Mouse (Mus musculus): ENCODE results near the gene Calcoco2. TPM values are rescaled to one million over a fixed set of nuclear protein-coding genes. Genes with fewer than 3 reads are reported as not detected.

Gene Calcoco2
- polyA plus RNA-seq, 1 experiment from 2014 or later: not detected

GRCm38 (mm10) chr11:96058309-96058708, 53.5 kb downstream of the Calcoco2 start:
- Histone ChIP-seq H3K4me1 (replicated peaks; ENCODE audit: control insufficient read depth, insufficient read depth, low read length) (peaks cover 2% of the 10 kb centered on the region; the same call in 1 of the 2 replicates), H3K36me3 (ENCODE audit: control insufficient read depth, insufficient read depth, low read length) (peaks cover 39% of the 10 kb centered on the region), H3K9me3 (ENCODE audit: control insufficient read depth, low read length) (no peaks in the 10 kb centered on the region), H3K9ac (ENCODE audit: low read depth, low read length) (no peak overlapping the region), H3K4me2 (no peak overlapping the region), H3K27ac (ENCODE audit: low read depth, low read length) (no peak overlapping the region), H3K4me3 (ENCODE audit: low read depth, low read length) (no peak overlapping the region), H3K27me3 (replicated peaks; ENCODE audit: control insufficient read depth, insufficient read depth, low read length) (no peaks in the 10 kb centered on the region)
- 87% methylated on average over 4 of the region's 4 CpGs for WGBS
- no peak for DNase-seq (ENCODE audit: low spot score)
- ATAC-seq (replicated peaks; ENCODE audit: low FRiP score): no peak

GRCm38 (mm10) chr11:96050854-96051253, 60.9 kb downstream of the Calcoco2 start:
- Histone ChIP-seq H3K4me3 (ENCODE audit: low read depth, low read length) (no peak overlapping the region), H3K36me3 (ENCODE audit: control insufficient read depth, insufficient read depth, low read length) (peaks cover 47% of the 10 kb centered on the region), H3K27ac (ENCODE audit: low read depth, low read length) (no peak overlapping the region), H3K4me1 (replicated peaks; ENCODE audit: control insufficient read depth, insufficient read depth, low read length) (no peaks in the 10 kb centered on the region), H3K4me2 (no peak overlapping the region), H3K27me3 (replicated peaks; ENCODE audit: control insufficient read depth, insufficient read depth, low read length) (no peaks in the 10 kb centered on the region), H3K9me3 (ENCODE audit: control insufficient read depth, low read length) (no peaks in the 10 kb centered on the region), H3K9ac (ENCODE audit: low read depth, low read length) (no peak overlapping the region)
- ATAC-seq (replicated peaks; ENCODE audit: low FRiP score) (no peak), DNase-seq (ENCODE audit: low spot score) (no peak)
- 86% methylated on average over 3 of the region's 3 CpGs for WGBS

- Histone ChIP-seq H3K36me3 (ENCODE audit: control insufficient read depth, insufficient read depth, low read length) (peaks cover 39% of the 10 kb centered on the region), H3K9ac (ENCODE audit: low read depth, low read length) (no peak overlapping the region), H3K27me3 (replicated peaks; ENCODE audit: control insufficient read depth, insufficient read depth, low read length) (no peaks in the 10 kb centered on the region), H3K4me1 (replicated peaks; ENCODE audit: control insufficient read depth, insufficient read depth, low read length) (no peaks in the 10 kb centered on the region), H3K4me3 (ENCODE audit: low read depth, low read length) (no peak overlapping the region), H3K9me3 (ENCODE audit: control insufficient read depth, low read length) (no peaks in the 10 kb centered on the region), H3K4me2 (no peak overlapping the region), H3K27ac (ENCODE audit: low read depth, low read length) (no peak overlapping the region)
- ATAC-seq (replicated peaks; ENCODE audit: low FRiP score) (no peak), DNase-seq (ENCODE audit: low spot score) (no peak)
- 78% methylated on average over 4 of the region's 4 CpGs for WGBS
These were observed 61.8 kb downstream of the Calcoco2 start for GRCm38 (mm10) chr11:96049939-96050338.

Other genes starting within 250 kb of the Calcoco2 start
- gene B4galnt2, start 197.1 kb downstream of the Calcoco2 start, polyA plus RNA-seq (2014; fragmentation: Nextera tagmentation; extraction: Ambion mirVana): 0.34 and 0.51 TPM in 2 replicates
- gene Igf2bp1, start 106.0 kb downstream of the Calcoco2 start, polyA plus RNA-seq (2014; fragmentation: Nextera tagmentation; extraction: Ambion mirVana): 54.1 and 56.0 TPM in 2 replicates
- not detected in 2 replicates for gene Gip, start 87.4 kb downstream of the Calcoco2 start, polyA plus RNA-seq (2014; fragmentation: Nextera tagmentation; extraction: Ambion mirVana)
- gene Snf8, start 77.1 kb downstream of the Calcoco2 start, polyA plus RNA-seq (2014; fragmentation: Nextera tagmentation; extraction: Ambion mirVana): 48.8 and 50.0 TPM in 2 replicates
- gene Ube2z, start 46.6 kb downstream of the Calcoco2 start, polyA plus RNA-seq (2014; fragmentation: Nextera tagmentation; extraction: Ambion mirVana): 26.7 and 27.1 TPM in 2 replicates
- gene Atp5g1, start 36.3 kb downstream of the Calcoco2 start, polyA plus RNA-seq (2014; fragmentation: Nextera tagmentation; extraction: Ambion mirVana): 943 and 994 TPM in 2 replicates
- gene Ttll6, start 21.8 kb upstream of the Calcoco2 start, polyA plus RNA-seq (2014; fragmentation: Nextera tagmentation; extraction: Ambion mirVana): not detected in 2 replicates
- gene Hoxb13, start 82.4 kb upstream of the Calcoco2 start, polyA plus RNA-seq (2014; fragmentation: Nextera tagmentation; extraction: Ambion mirVana): not detected in 2 replicates
- 0.26 and 0.49 TPM in 2 replicates for gene Hoxb9, start 159.5 kb upstream of the Calcoco2 start, polyA plus RNA-seq (2014; fragmentation: Nextera tagmentation; extraction: Ambion mirVana)
- gene Hoxb8, start 169.9 kb upstream of the Calcoco2 start, polyA plus RNA-seq (2014; fragmentation: Nextera tagmentation; extraction: Ambion mirVana): 0.43 and 0.62 TPM in 2 replicates
- gene Hoxb7, start 174.7 kb upstream of the Calcoco2 start, polyA plus RNA-seq (2014; fragmentation: Nextera tagmentation; extraction: Ambion mirVana): 1.6 and 2.0 TPM in 2 replicates
- gene Hoxb6, start 180.5 kb upstream of the Calcoco2 start, polyA plus RNA-seq (2014; fragmentation: Nextera tagmentation; extraction: Ambion mirVana): 1.9 and 2.4 TPM in 2 replicates
- gene Hoxb5, start 191.4 kb upstream of the Calcoco2 start, polyA plus RNA-seq (2014; fragmentation: Nextera tagmentation; extraction: Ambion mirVana): 3.7 and 4.5 TPM in 2 replicates
- gene Hoxb4, start 206.3 kb upstream of the Calcoco2 start, polyA plus RNA-seq (2014; fragmentation: Nextera tagmentation; extraction: Ambion mirVana): 0.71 and 1.1 TPM in 2 replicates
- gene Hoxb3, start 211.4 kb upstream of the Calcoco2 start, polyA plus RNA-seq (2014; fragmentation: Nextera tagmentation; extraction: Ambion mirVana): 0.97 and 1.3 TPM in 2 replicates
- 11.2 and 11.3 TPM in 2 replicates for gene Hoxb2, start 238.6 kb upstream of the Calcoco2 start, polyA plus RNA-seq (2014; fragmentation: Nextera tagmentation; extraction: Ambion mirVana)

Measured in liver, embryonic 11.5 days (tissue).